Mouse (Mus musculus) A20 (cell line): ENCODE measurements around the gene Mark3.

Experiments
- DNase-seq: peaks from one replicate; pipeline ENCODE4 v3.0.0-alpha.2; 2011; ENCODE audit warnings: low read depth, low spot score

Gene Mark3

DNA sequence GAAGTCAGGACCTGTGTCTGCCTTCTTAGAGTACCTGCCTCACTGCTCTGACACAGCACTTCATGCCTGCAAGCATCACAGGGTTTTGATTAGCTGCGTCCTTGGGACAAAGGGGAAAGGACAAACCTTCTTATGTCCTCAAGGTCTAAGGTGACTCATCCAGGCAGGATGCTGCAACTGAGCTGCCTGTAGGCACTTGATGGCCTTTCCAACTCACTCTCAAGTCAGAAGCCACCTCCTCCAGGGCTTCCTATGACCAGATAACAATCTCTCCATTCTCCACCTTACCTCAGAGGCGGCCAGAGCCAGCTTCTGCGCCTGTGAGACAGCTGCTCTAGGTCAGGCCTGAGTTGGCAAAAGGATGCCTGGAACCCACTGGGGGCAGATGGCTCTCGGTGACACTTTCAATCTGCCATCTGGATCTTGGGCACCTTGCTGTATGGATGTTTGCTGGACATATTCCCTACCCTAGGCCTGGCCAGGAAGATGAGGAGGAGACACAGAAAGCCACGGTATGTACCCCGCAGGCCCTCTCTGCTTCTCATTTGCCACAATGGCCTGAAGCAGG is 124.1 kb downstream of the Mark3 start:
- no peak for DNase-seq

GRCm38 (mm10) chr12:111699542-111699941 is 125.2 kb downstream of the Mark3 start:
- DNase-seq, result no peak

GRCm38 (mm10) chr12:111700920-111701458 is 126.7 kb downstream of the Mark3 start:
- DNase-seq, result no peak

DNA sequence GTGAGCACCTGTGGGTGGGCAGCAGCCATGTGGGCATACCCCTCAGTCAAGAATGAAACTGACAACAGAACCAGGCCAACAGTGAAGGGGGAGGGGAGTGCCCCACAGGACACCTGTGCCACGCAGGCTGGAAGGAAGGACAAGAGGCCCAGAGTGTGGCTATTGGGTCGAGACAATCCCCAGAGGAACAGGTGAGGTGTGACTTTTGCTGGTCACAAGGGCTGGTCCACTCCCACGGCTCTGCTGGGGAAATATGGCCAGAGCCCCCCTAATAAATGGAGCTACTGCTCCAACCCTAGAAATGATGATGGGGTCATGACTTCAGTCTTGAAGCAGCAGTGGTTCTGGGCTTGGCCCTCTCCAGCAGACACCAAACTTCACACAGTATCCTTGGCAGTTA is 129.0 kb downstream of the Mark3 start:
- DNase-seq, result no peak

DNA sequence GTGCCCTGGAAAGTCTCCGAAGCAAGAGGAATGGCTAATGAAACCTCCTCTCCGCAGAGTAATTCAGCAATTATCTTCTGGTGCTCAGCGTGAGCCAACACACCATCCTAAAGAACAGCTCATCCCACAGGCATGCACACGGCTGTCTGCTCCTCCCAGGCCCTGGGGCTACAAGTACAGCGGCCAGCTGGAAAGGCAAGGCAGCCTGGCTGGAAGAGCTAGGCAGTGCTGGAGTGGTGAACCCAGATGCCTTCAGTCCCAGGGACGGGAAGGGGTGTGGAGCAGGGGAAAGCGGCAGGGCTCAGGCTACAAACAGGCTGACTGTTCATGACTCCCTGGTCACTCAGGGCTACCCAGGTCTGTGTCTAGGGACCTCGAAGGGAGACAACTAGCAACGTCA is 130.3 kb downstream of the Mark3 start:
- DNase-seq, result no peak

GRCm38 (mm10) chr12:111705186-111705973 is 131.1 kb downstream of the Mark3 start:
- DNase-seq, result no peak
